Mouse (Mus musculus): ENCODE data around the gene Tns1.
"Not testable (repeated sequence)": the region's sequence is repeated elsewhere in the genome, so short reads cannot be mapped to it uniquely, and the experiment has no call there.

Tns1 gene

GRCm38 (mm10) chr1:74124021-74124981 lies at the start of gene Tns1:
TSS of gene Tns1 (minus strand) at chr1:74124449.
- DNase-seq (ENCODE audit: low spot score): peak; percentile 58

DNA sequence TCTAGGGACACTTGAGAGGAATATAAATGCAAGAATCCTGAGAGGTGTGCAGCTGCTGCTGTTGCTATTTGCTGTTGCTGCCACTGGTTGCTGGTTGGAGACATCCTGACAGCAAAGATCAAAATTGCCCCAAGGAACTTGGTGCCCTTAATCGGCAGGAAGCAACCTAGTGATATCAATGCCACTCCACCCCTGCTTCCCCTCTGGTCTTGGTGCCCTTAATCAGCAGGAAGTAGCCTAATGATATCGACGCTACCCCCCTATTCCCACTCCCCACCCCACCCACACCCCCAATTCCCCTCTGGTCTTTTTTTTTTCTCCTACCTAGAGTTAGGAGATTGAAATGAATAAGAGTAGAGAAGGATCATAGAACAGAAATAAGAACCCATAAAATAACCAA lies 48.5 kb upstream of the Tns1 start:
- no peak for DNase-seq (ENCODE audit: low spot score)

DNA sequence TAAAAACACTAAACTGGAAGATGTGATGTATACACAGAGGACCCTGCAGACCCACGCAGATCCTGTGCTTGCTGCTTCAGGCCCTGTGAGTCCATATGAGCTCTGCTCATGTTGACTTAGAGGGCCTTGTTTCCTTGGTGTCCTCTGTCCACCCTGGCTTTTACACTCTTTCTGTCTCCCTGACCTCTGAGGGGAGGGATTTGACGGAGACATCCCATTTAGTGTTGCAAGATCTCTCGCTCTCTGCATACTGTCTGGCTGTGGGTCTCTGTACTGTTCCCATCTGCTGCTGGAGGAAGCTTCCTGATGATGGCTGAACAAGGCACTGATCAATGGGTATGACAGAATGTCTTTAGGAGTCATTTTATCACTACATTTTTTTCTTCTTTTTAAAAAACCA lies 45.5 kb upstream of the Tns1 start:
- DNase-seq (ENCODE audit: low spot score): no peak

DNA sequence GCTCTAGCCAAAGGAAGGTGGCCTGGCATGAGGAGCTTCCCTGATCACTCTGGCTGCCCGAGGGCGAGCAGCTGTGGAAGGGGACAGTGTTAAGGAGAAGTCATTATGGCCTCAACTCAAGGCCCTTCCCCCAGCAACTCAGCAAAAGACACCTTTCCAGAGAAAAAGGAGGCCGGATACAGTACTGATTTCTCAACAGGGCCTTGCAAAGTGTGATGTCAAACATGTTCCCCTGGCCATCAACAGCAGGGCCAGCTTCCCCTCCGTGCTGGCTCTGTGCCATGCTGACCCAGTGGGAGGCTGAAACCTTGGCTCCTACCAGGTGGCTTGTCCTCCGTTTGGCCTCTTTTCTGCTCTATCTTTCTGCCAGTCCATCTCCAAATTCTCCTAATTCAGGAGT lies 42.9 kb upstream of the Tns1 start:
- no peak for DNase-seq (ENCODE audit: low spot score)

DNA sequence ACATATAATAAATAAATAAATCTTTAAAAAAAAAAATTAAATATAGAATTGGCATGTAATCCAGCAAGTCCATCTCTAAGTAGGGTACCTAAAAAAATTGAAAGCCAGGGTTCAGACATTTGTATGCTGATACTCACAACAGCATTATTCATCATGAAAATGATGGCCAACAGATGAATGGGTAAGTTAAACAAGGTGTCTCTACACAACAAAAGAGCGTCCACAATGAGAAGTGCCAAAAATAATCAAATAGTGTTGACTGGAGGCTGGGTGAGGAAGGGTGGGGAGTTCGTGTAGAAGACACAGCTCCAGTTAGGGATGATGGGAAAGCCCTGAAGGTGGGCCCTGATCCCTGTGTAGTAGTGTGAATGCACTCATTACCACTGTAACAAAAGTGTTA lies 35.8 kb upstream of the Tns1 start:
- DNase-seq (ENCODE audit: low spot score): no peak

DNA sequence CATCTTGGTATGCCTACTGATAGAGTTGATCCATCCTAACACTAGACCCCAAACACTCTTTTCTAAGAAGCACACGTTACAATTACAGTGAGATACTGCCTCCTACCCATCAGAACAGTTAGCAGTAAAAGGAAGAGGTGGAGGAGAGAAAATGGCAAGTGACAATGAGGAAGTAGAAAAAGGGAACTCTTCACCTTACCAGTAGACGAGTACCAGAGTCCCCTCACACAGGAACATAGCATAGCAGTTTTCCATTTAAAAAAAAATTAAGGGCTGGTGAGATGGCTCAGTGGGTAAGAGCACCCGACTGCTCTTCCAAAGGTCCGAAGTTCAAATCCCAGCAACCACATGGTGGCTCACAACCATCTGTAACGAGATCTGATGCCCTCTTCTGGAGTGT lies 35.4 kb upstream of the Tns1 start:
- DNase-seq (ENCODE audit: low spot score): not testable (repeated sequence)

DNA sequence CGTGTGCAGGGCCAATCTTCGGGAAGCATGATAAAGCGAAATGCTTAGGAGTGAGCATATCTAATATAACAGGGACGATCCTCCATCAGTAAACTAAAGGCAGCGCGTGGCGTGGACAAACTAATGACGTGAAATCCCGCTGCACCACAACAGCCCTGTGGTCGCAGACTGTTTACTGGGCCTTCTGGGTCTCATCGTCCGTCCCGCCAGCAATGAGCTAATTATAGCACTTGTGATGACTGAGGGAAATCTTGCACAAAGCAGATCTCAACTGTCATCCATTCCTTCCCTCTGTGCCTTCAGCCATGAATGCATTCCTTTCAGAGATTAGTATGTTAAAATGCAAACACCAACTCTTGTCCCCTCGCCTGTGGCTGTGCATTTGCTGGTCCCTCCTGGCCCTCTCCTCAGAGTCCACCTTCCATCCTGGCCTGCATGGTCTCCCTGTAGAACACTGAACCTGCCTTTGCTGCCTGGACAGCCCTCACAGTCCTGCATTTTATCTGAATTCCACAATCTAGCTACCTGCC lies 32.2 kb upstream of the Tns1 start:
- no peak for DNase-seq (ENCODE audit: low spot score)

DNA sequence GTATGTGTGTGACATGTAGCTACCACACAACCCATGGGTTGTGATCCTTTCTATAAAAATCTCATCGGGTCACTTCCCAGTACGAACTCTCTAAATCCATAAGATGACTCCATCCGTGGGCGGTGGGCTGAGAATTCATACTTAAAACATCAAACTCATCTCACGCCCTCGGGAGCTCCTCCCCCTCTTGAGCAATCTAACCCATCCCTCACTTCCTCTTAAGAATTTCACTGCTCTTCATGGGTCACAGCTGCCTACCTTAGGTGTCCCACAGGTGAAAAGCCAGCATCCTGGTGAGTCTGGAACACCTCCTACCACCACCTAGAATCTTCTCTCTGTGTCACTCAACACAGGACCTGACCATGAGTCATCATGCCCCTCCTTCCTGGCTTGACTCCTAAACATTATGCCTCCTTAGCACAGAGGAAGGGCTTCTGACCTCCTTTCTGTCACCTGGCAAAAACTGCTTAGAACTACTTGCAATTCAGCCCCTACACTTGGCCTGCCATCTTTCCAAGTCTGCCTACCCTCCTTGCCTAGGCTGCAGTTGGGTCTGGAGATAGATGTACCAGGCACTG lies 31.3 kb upstream of the Tns1 start:
- no peak for DNase-seq (ENCODE audit: low spot score)

GRCm38 (mm10) chr1:74153461-74154184 lies 29.4 kb upstream of the Tns1 start, which contains the start of gene Cxcr2:
TSS of gene Cxcr2 (plus strand) at chr1:74153989.
- DNase-seq (ENCODE audit: low spot score): no peak

GRCm38 (mm10) chr1:74151091-74151490 lies 26.8 kb upstream of the Tns1 start:
- DNase-seq (ENCODE audit: low spot score): no peak

DNA sequence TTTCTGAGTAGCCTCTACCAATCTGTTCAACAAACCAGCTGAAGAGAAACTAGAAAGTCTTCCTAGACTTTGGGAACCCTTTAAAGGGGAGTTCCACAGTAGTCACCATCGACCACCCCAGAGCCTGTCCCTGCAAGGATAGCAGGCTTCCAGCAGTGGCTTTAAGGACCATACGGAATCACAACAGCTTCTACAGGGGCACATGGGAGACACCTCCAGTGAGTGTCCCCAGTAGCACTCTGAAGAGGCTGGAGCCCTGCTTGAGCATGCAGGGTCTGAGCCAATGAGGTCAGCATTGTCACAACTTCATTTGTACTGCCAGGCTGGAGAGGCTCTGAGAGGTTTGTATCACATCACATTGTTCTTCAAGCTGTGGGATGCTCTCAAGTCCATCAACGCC lies 25.9 kb upstream of the Tns1 start:
- no peak for DNase-seq (ENCODE audit: low spot score)

GRCm38 (mm10) chr1:74149106-74149885 lies 25.0 kb upstream of the Tns1 start:
- DNase-seq (ENCODE audit: low spot score): no peak

DNA sequence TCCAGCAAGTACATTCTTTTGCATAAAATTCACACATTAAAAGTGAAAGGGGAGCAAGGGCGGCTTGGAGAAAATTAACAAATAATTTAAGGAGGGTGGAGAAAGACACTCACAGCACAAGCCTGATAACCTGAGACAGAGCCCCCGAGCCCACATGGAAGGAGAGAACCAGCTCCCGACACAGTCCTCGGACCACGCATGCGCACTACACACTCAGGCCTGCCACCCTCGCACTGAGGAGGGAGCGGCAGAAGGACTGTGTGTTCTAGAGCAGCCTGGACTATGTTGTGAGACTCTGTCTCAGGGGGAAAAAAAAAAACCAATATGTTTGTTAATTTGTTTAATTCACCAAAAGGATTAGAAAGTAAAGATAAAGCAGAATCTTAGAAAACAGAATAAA lies 17.5 kb upstream of the Tns1 start:
- DNase-seq (ENCODE audit: low spot score): no peak

GRCm38 (mm10) chr1:74139415-74139814 lies 15.2 kb upstream of the Tns1 start:
- peak; percentile 33 for DNase-seq (ENCODE audit: low spot score)

DNA sequence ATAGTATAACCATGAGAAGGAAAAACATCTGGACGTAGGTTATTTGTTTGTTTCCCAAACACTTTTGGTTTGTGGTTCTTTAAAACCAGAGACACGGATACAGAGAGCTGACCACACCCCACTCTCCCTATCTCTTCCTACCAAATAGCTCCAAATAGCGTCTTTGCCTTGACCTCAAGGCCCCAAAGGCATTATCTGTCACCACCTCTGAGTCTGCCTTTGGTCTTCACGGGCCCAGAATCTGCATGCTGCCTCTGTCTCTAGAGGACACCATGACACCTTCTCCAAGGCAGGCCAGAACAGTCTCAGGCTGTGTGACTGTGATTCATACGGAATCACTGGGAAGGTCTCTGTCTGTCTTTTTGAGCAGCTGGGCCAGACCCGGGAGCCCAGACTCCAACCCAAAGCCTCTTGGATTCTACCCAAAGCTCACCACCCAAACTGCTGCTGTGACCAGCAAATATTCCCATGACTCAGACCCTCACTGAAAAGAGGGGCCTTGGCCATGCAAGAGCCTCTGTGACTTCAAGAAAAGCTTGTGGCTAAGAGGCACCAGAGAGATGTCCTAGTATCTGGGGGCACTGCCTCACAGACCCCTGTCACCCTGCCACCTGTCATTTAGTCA lies 11.2 kb upstream of the Tns1 start:
- no peak for DNase-seq (ENCODE audit: low spot score)

- no peak for DNase-seq (ENCODE audit: low spot score)
These were observed 9.7 kb upstream of the Tns1 start for GRCm38 (mm10) chr1:74133954-74134353.

GRCm38 (mm10) chr1:74132011-74132410 lies 7.8 kb upstream of the Tns1 start:
- no peak for DNase-seq (ENCODE audit: low spot score)

- DNase-seq (ENCODE audit: low spot score): no peak
These were observed 6.8 kb upstream of the Tns1 start for GRCm38 (mm10) chr1:74130883-74131659.

DNA sequence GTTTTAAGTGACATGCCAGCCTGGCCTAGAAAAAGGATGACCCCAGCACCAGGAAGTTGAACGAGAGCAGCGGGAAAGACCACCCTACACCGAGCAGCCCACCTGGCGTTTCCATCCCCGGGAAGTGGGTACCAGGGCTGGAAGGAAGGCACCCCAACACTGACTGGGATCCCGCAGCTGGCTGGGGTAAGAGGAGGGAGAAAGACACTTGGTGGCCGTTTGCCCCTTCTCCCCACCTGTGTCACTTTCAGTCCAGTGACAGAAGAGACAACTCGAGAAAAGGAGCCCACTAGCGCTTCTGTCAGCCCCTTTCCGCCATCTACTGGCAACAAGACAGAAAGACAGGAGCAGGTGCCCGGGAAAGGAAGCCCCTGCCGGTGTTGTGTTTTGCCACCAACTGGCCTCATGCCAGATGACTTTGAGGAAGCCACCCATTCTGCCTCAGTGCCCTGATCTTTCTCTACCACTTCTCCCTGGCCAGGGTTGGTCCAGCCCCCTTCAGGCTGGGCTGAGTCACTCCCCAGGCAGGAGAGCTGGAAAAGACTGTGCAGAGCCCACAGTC lies 823 bp upstream of the Tns1 start, which contains the start of gene Rufy4:
Rufy4 (plus strand) TSS at position 551 of the 562 bp plus-strand sequence.
- DNase-seq (ENCODE audit: low spot score): peak; percentile 88

DNA sequence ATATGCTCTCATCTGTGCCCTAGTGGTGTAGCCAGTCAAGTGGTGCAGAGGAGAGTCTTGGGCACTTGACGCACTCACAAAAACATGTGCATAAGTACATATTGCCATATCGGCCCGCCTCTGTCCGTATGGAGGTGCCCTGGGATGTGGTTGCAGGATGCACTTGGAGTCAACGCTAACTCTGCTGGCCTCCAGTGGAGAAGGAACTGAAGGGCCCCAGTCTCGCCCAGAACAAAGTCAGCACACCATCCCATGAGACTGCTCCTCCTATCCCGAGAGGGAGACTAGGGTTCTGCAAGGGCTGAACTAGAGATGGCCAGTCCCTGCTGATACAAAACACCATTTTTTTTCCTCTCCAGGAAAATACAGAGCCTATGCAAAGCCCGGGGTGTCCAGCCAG lies 1.0 kb downstream of the Tns1 start:
- no peak for DNase-seq (ENCODE audit: low spot score)

Data from embryo, embryonic 10.5 days (tissue).